Mouse (Mus musculus) small intestine, adult 2 months (tissue): ENCODE data around the gene Lgals7. TPM values are rescaled to one million over a fixed set of nuclear protein-coding genes. Genes with fewer than 3 reads are reported as not detected.
"Not testable (repeated sequence)": the region's sequence is repeated elsewhere in the genome, so short reads cannot be mapped to it uniquely, and the experiment has no call there.

Experiments used
- H3K27ac ChIP-seq: fragments of 200-500 bp; 2 replicates; pipeline ENCODE4 v1.5.1; 2012; ENCODE audit warnings: low read depth, low read length, control low read depth, inconsistent platforms; ENCODE audit not compliant: insufficient read depth
- H3K27me3 ChIP-seq: fragments of 200-500 bp; 2 replicates; pipeline ENCODE4 v1.6.1; 2012; ENCODE audit warnings: mild to moderate bottlenecking, moderate library complexity, low read length, inconsistent platforms; ENCODE audit not compliant: control insufficient read depth, insufficient read depth
- H3K36me3 ChIP-seq: fragments of 200-500 bp; 2 replicates; pipeline ENCODE4 v1.6.1; 2012; ENCODE audit warnings: mild to moderate bottlenecking, low read length, control low read depth, inconsistent platforms; ENCODE audit not compliant: control insufficient read depth, insufficient read depth
- H3K4me1 ChIP-seq: fragments of 200-500 bp; 2 replicates; pipeline ENCODE4 v1.6.1; 2012; ENCODE audit warnings: low read length, inconsistent platforms, mixed read lengths; ENCODE audit not compliant: control insufficient read depth, insufficient read depth, insufficient read length
- H3K4me3 ChIP-seq: fragments of 200-500 bp; 2 replicates; pipeline ENCODE4 v1.5.1; 2012; ENCODE audit warnings: low read depth, mild to moderate bottlenecking, control low read depth, inconsistent platforms, low read length, moderate library complexity
- CTCF ChIP-seq: fragments of 200-500 bp; IDR thresholded peaks from 2 replicates; pipeline ENCODE4 v1.5.1; 2012; ENCODE audit warnings: low read depth, mild to moderate bottlenecking, control low read depth, inconsistent platforms, low read length, moderate library complexity, mixed read lengths; ENCODE audit not compliant: insufficient replicate concordance, insufficient read length; ENCODE audit errors: extremely low read depth
- POLR2A ChIP-seq: fragments of 200-500 bp; IDR thresholded peaks from 2 replicates; pipeline ENCODE4 v1.6.1; 2012; ENCODE audit warnings: low read depth, mild to moderate bottlenecking, control low read depth, inconsistent platforms, low read length, moderate library complexity
- WGBS: fragments of 180-500 bp; shearing (Covaris S2); methylation state at CpG from one replicate; pipeline ENCODE4 v1.1.7; 2018; 5-methylcytosine and 5-hydroxymethylcytosine counted together
- polyA plus RNA-seq: library from polyadenylated mRNA; depleted of rRNA; stranded (reverse); fragments of >200 nt; gene quantifications from 2 replicates; pipeline ENCODE4 v1.2.3, GENCODE M21; 2012

The Lgals7 gene
- polyA plus RNA-seq, 1 experiment = not detected

DNA sequence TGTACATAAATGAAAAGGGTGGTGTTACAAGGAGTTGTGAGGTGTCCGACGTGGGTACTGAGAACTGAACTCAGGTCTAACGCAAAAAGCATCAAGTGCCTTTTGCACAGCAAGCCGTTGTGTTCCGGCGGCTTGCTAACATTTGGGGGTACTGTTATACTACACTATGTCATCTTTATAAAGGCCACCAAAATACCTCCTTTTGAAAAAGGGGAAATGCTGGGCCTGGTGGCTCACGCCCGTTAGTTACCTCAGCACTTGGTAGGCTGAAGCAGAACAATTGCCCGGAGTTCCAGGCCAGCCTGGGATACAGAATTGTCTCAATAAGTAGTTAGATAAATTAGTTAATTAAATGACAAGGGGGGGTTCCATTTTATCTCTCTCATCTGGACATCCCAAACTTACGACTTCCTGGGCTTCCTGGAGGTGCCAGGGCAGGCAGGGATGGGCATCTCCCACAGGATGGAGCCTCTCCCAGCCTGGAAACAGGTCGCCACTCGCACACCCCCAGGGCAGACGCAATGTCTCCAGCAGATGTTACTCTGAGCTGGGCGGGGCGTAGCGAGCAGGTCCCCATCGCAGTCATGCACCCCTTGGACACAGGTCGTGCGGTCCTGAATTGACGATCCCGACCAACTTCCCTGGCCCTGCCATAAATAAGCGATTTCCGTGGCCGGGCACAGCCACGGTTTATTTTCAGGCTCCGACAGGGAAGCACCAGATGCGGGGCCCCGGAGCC lies 3.3 kb downstream of the Lgals7 start:
- Histone ChIP-seq H3K36me3 (no peaks in the 10 kb centered on the region), H3K4me1 (peaks cover 19% of the 10 kb centered on the region), H3K4me3 (peak overlapping the region; percentile 31), H3K27me3 (no peaks in the 10 kb centered on the region), H3K27ac (peak overlapping the region; percentile 17; the same call in 1 of the 2 replicates)
- 76% methylated on average over 28 of the region's 28 CpGs for WGBS
- TF ChIP-seq POLR2A = no peak
- no peak for TF ChIP-seq CTCF

DNA sequence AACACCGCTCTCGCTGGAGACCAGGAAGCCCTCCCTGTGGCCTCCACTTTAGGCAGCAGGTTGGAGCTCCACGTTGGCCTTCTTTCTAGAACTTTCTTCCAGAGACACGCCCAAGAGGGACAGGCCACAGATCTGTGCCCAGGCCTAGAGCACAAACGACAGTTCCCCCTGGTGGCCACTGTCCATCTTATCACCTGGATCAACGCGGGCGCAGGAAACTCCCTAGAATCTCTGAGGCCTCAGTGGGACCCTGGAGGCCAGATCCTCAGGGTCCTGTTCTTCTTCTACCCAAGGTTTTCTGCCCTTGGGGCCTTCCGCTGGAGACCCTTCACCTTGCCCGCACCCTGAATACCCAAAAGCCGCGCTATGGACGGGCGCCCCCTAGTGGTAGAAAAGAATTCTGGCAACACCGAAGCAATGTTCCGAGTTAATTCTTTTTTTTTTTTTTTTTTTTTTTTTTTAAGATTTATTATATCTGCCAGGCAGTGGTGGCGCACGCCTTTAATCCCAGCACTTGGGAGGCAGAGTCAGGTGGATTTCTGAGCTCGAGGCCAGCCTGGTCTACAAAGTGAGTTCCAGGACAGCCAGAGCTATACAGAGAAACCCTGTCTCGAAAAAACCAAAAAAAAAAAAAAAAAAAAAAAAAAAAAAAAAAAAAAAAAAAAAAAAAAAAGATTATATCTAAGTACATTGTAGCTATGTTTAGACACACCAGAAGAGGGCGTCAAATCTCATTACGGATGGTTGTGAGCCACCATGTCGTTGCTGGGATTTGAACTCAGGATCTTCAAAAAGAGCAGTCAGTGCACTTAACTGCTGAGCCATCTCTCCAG lies 4.1 kb downstream of the Lgals7 start:
- peak; percentile 99; the same call in 1 of the 2 replicates for TF ChIP-seq CTCF
- 0 out of 2 replicates have a peak, but pooled peaks have one; percentile 43 for TF ChIP-seq POLR2A
- peaks cover 19% of the 10 kb centered on the region for H3K4me1 ChIP-seq
- H3K27ac ChIP-seq = peak overlapping the region; percentile 17; the same call in 1 of the 2 replicates
- 13% methylated on average over 23 of the region's 23 CpGs for WGBS
- H3K27me3 ChIP-seq, H3K36me3 ChIP-seq: not testable (repeated sequence)
- H3K4me3 ChIP-seq = peak overlapping the region; percentile 61

DNA sequence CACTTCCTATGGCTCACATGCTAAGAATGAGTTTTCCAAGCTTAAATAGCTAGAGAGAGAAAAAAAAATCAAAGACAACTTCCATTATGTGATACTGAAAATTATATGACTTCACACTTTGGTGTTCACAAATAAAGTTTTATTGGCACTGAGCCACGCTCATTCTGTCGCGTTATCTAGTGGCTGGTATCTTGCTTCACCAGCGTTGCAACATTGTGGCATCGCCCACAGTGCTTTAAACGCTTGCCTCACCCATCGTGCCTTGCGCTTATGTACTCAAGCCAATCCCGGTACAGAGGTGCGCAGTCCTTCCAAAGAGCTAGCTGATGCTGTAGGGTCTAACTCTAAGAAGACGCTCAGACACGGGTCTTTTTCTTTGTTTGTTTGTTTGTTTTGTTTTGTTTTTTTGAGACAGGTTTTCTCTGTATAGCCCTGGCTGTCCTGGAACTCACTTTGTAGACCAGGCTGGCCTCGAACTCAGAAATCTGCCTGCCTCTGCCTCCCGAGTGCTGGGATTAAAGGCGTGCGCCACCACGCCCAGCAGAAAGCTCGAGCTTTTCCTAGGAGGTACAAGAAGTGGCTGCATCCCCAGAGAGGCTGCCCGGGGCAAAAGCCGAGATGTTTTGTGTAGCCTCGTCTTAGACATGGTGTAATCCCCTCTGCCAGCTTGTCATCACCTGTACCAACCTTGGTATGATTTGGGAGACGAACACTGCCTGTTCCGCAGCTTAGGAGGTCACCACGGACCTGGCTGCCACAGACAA lies 7.4 kb downstream of the Lgals7 start:
- WGBS = 63% methylated on average over 24 of the region's 24 CpGs
- H3K4me1 ChIP-seq = peaks cover 7% of the 10 kb centered on the region
- TF ChIP-seq CTCF (no peak), POLR2A (no peak)

DNA sequence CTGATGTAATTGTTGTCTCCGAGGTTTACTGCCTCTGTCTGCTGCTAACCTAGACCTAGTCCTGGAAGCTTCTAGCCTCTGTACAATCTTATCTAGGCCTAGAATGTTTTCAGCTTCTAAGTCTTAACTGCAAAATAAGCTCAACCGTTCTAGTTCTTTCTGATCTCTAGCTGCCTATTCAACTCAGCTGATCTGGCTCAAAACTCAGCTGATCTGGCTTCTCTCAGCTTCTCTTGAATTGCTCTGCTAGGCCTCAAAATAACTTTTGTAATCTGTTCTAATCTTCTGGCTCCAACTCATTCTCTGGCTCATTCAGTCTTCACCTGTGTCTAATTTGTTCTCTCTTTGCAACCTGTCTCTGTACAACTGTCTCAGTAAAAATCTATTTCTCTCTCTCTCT lies 10.9 kb downstream of the Lgals7 start:
- no peak overlapping the region for H3K4me3 ChIP-seq
- H3K4me1 ChIP-seq = no peaks in the 10 kb centered on the region
- no peak for TF ChIP-seq POLR2A
- TF ChIP-seq CTCF = no peak
- WGBS = 72% methylated on average over 2 of the region's 2 CpGs
- no peak overlapping the region for H3K27ac ChIP-seq
- no peaks in the 10 kb centered on the region for H3K27me3 ChIP-seq
- H3K36me3 ChIP-seq = no peaks in the 10 kb centered on the region

More for the DNA sequence above, 7.4 kb downstream of the Lgals7 start:
- H3K27ac ChIP-seq = no peak overlapping the region
- H3K4me3 ChIP-seq = no peak overlapping the region
- H3K27me3 ChIP-seq = no peaks in the 10 kb centered on the region
- no peaks in the 10 kb centered on the region for H3K36me3 ChIP-seq

DNA sequence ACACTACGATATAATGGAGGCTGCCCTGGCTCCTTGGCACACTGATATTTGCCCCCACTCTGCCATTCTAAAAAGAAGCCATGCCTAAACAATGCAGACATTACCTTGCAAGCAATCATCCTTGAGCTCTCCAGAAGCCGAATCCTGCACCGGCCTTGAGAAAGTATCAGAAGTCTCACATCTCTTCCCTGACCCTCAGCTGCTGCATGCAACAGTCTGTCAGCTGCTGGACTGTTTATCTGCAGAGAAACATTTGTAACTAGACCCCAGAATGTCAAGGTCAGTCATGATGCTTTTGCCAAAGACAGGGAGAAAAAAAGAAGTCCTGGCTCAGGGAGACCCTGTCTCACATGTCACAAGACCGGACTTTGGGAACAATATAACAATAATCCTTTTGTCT lies 12.4 kb downstream of the Lgals7 start:
- Histone ChIP-seq H3K36me3 (no peaks in the 10 kb centered on the region), H3K27me3 (no peaks in the 10 kb centered on the region), H3K27ac (no peak overlapping the region), H3K4me3 (no peak overlapping the region), H3K4me1 (no peaks in the 10 kb centered on the region)
- WGBS = 82% methylated on average over 4 of the region's 4 CpGs
- TF ChIP-seq POLR2A (no peak), CTCF (no peak)

DNA sequence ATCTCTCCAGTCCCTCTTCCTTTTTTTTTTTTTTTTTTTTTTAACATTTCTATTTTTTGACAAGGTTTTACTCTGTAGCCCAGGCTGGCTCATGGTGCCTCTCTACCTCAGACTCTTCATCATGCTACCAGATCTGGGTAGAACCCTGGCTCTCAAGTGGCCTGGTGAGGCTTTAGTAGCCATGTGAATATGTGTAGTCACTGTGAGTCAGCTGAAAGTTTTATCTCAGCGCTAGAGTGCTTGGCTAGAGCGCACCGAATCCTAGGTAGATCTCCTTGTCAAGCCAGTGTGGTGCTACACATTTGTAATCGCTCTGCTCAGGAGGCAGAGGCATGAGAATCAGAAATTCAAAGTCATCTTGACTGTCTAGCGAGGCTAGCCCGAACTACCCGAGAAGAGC lies 13.5 kb downstream of the Lgals7 start:
- Histone ChIP-seq H3K4me3 (no peak overlapping the region), H3K36me3 (no peaks in the 10 kb centered on the region), H3K27me3 (no peaks in the 10 kb centered on the region), H3K4me1 (no peaks in the 10 kb centered on the region), H3K27ac (no peak overlapping the region)
- TF ChIP-seq POLR2A (no peak), CTCF (no peak)
- WGBS = 83% methylated on average over 7 of the region's 7 CpGs
